Mouse (Mus musculus): ENCODE results near the gene Poldip3.

DNA sequence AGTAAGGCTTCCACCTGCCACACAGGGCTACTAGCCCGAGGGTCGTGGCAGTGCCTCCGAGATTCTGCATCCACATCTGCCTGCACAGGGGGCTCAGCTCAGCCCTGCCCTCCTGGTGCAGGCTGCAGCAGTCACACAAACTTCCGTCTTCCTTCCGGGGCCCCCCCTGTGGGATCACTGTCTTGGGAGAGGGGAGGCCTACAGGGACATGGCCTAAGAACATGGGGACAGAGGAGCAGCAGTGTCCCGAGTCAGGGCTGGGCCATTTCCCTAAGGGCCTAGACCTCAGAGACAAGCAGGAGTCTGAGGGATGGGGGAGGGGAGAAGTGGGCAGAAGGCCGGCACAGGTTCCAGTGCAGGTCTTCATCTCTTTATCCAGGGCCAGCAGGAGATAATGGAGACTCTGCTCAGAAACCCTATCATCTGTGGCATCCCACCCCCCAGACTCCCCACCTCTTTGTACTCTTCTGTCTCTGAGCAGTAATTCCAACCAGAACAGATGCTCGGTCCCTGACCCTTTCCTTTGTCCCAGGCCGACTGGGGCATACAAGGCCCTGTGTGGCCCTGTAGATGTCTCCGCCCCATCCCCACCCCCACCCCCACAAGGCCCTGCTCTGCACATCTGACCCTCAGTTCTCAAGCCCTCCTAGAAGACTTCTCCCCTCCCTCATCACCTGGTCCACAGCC lies 12.0 kb upstream of the Poldip3 start:
- TF ChIP-seq CTCF (IDR thresholded peaks at IDR 0.05; ENCODE audit: control insufficient read depth, insufficient read depth, low read length), result no peak
- TF ChIP-seq POLR2A (IDR thresholded peaks at IDR 0.05; ENCODE audit: borderline replicate concordance, control insufficient read depth, low read depth, low read length), result no peak
